Comparison of ENCODE assay signal across 9 mouse cellular contexts in genomic region chr15:78803499-78803900, GRCm38 (mm10). TPM values are rescaled to one million over a fixed set of nuclear protein-coding genes. Genes with fewer than 3 reads are reported as not detected.
A peak's percentile ranks its signal among the peaks of the same experiment; 100 is the strongest.
DNase-seq lines count a peak whose midpoint lies in the region; ATAC-seq and TF ChIP-seq lines count a peak whose summit lies in the region.
"Had no signal": no experiment of that assay in that cellular context is flagged by ENCODE, and none has a peak within 500 bp of the region (broad histone marks: within the 10 kb centered on the region; RNA-seq: fewer than 3 reads in every experiment).

No protein-coding gene starts in this region.

- no peak overlapping the region for H3K27ac ChIP-seq in limb, embryonic 13.5 days
- H3K27ac ChIP-seq in limb, embryonic 10.5 days = no peak overlapping the region
- no peak overlapping the region for H3K27ac ChIP-seq in forebrain, embryonic 13.5 days
- H3K27ac ChIP-seq in intestine, embryonic 15.5 days = peak overlapping the region; percentile 80
- peak overlapping the region; percentile 86 for H3K27ac ChIP-seq in lung, embryonic 15.5 days
- H3K27ac ChIP-seq in thymus, adult 2 months (ENCODE audit: control insufficient read depth, insufficient read depth, low read length) = no peak overlapping the region

- peak overlapping the region; percentile 90; the same call in 1 of the 2 replicates for H3K4me2 ChIP-seq in limb, embryonic 13.5 days (replicated peaks)
- peak overlapping the region; percentile 73; the same call in 1 of the 2 replicates for H3K4me2 ChIP-seq in forebrain, embryonic 13.5 days
- peak overlapping the region; percentile 94 for H3K4me2 ChIP-seq in intestine, embryonic 15.5 days (replicated peaks)
- peak overlapping the region; percentile 96 for H3K4me2 ChIP-seq in lung, embryonic 15.5 days

- H3K4me3 ChIP-seq in limb, embryonic 13.5 days = peak overlapping the region; percentile 62
- H3K4me3 ChIP-seq in limb, embryonic 10.5 days = no peak overlapping the region
- no peak overlapping the region for H3K4me3 ChIP-seq in forebrain, embryonic 13.5 days
- peak overlapping the region; percentile 68; the same call in 1 of the 2 replicates for H3K4me3 ChIP-seq in intestine, embryonic 15.5 days (replicated peaks)
- H3K4me3 ChIP-seq in lung, embryonic 15.5 days = 0 out of 2 replicates have a peak overlapping the region, but pooled peaks have one; percentile 71
- H3K4me3 ChIP-seq in thymus, adult 2 months (ENCODE audit: control insufficient read depth, insufficient read depth, low read length) = no peak overlapping the region

- H3K27me3 ChIP-seq in limb, embryonic 13.5 days = peaks cover 97% of the 10 kb centered on the region
- H3K27me3 ChIP-seq in limb, embryonic 10.5 days (ENCODE audit: low read depth, poor library complexity, severe bottlenecking) = peaks cover 99% of the 10 kb centered on the region
- H3K27me3 ChIP-seq in forebrain, embryonic 13.5 days = peaks cover 61% of the 10 kb centered on the region
- peaks cover 10% of the 10 kb centered on the region; the same call in 1 of the 2 replicates for H3K27me3 ChIP-seq in intestine, embryonic 15.5 days (replicated peaks)
- H3K27me3 ChIP-seq in lung, embryonic 15.5 days = peaks cover 16% of the 10 kb centered on the region
- peaks cover 2% of the 10 kb centered on the region; the same call in 1 of the 2 replicates for H3K27me3 ChIP-seq in thymus, adult 2 months (ENCODE audit: control insufficient read depth, insufficient read depth, low read length)

- H3K9me3 ChIP-seq in limb, embryonic 13.5 days = no peaks in the 10 kb centered on the region
- no peaks in the 10 kb centered on the region for H3K9me3 ChIP-seq in limb, embryonic 10.5 days (replicated peaks)
- no peaks in the 10 kb centered on the region for H3K9me3 ChIP-seq in forebrain, embryonic 13.5 days (replicated peaks)
- H3K9me3 ChIP-seq in intestine, embryonic 15.5 days = no peaks in the 10 kb centered on the region
- H3K9me3 ChIP-seq in lung, embryonic 15.5 days = no peaks in the 10 kb centered on the region

- TF ChIP-seq POLR2A in thymus, adult 2 months (IDR thresholded peaks at IDR 0.05; ENCODE audit: control insufficient read depth, extremely low read depth, insufficient read depth, low read length, poor library complexity) = no peak

- H3K4me1 ChIP-seq in limb, embryonic 13.5 days = peaks cover 33% of the 10 kb centered on the region
- H3K4me1 ChIP-seq in limb, embryonic 10.5 days = peaks cover 42% of the 10 kb centered on the region
- H3K4me1 ChIP-seq in forebrain, embryonic 13.5 days = peaks cover 30% of the 10 kb centered on the region
- peaks cover 42% of the 10 kb centered on the region for H3K4me1 ChIP-seq in intestine, embryonic 15.5 days (replicated peaks)
- peaks cover 60% of the 10 kb centered on the region for H3K4me1 ChIP-seq in lung, embryonic 15.5 days
- H3K4me1 ChIP-seq in thymus, adult 2 months (replicated peaks; ENCODE audit: control insufficient read depth, insufficient read depth, low read length) = peaks cover 21% of the 10 kb centered on the region

- no peak for TF ChIP-seq CTCF in thymus, adult 2 months (IDR thresholded peaks at IDR 0.05; ENCODE audit: borderline replicate concordance, control insufficient read depth, extremely low read depth, insufficient read depth, low read length, poor library complexity)

- 8% methylated on average over 8 of the region's 8 CpGs for WGBS in limb, embryonic 13.5 days
- WGBS in limb, embryonic 10.5 days = 5% methylated on average over 8 of the region's 8 CpGs
- 2% methylated on average over 8 of the region's 8 CpGs for WGBS in forebrain, embryonic 13.5 days
- WGBS in intestine, embryonic 15.5 days = 7% methylated on average over 8 of the region's 8 CpGs
- WGBS in lung, embryonic 15.5 days = 7% methylated on average over 8 of the region's 8 CpGs
- WGBS in thymus, adult 2 months = 60% methylated on average over 8 of the region's 8 CpGs

- ATAC-seq in limb, embryonic 13.5 days (ENCODE audit: low FRiP score, low read depth) = no peak
- ATAC-seq in forebrain, embryonic 13.5 days = peak; percentile 36; the same call in 1 of the 2 replicates
- ATAC-seq in intestine, embryonic 15.5 days = peak; percentile 37
- peak; percentile 44; the same call in 1 of the 2 replicates for ATAC-seq in lung, embryonic 15.5 days (ENCODE audit: borderline replicate concordance, extremely low read depth, low FRiP score, low TSS enrichment)

- H3K36me3 ChIP-seq in limb, embryonic 13.5 days = no peaks in the 10 kb centered on the region
- H3K36me3 ChIP-seq in limb, embryonic 10.5 days = no peaks in the 10 kb centered on the region
- no peaks in the 10 kb centered on the region for H3K36me3 ChIP-seq in forebrain, embryonic 13.5 days (ENCODE audit: poor library complexity, severe bottlenecking)
- H3K36me3 ChIP-seq in intestine, embryonic 15.5 days = no peaks in the 10 kb centered on the region
- no peaks in the 10 kb centered on the region for H3K36me3 ChIP-seq in lung, embryonic 15.5 days
- no peaks in the 10 kb centered on the region for H3K36me3 ChIP-seq in thymus, adult 2 months (ENCODE audit: control insufficient read depth, insufficient read depth, low read length)

- DNase-seq in limb, embryonic 10.5 days (ENCODE audit: low spot score) = no peak
- no peak for DNase-seq in thymus, adult 2 months
- no peak for DNase-seq in thymus, adult 18-20 months
- DNase-seq in spleen, postnatal 36 days (ENCODE audit: low spot score in 2 of 2) = no peak

- no peak overlapping the region for H3K9ac ChIP-seq in limb, embryonic 13.5 days
- H3K9ac ChIP-seq in forebrain, embryonic 13.5 days = no peak overlapping the region
- H3K9ac ChIP-seq in intestine, embryonic 15.5 days = peak overlapping the region; percentile 78; the same call in 1 of the 2 replicates
- no peak overlapping the region for H3K9ac ChIP-seq in lung, embryonic 15.5 days

RNA-seq across cellular contexts. Expression of gene Card10, which starts 0.7 kb away (rescaled TPM):
- polyA plus RNA-seq in limb, embryonic 13.5 days (2015; fragmentation: Nextera tagmentation; extraction: Ambion mirVana) = 3.0 TPM in 2 replicates
- 4.7 and 5.3 TPM in 2 replicates for polyA plus RNA-seq in limb, embryonic 10.5 days (2016; fragmentation: Nextera tagmentation; extraction: Ambion mirVana)
- polyA plus RNA-seq in forebrain, embryonic 13.5 days (2015; fragmentation: Nextera tagmentation; extraction: Ambion mirVana) = 0.92 and 0.93 TPM in 2 replicates
- polyA plus RNA-seq in intestine, embryonic 15.5 days (2015; fragmentation: Nextera tagmentation; extraction: Ambion mirVana) = 6.9 and 7.3 TPM in 2 replicates
- 7.1 and 7.6 TPM in 2 replicates for polyA plus RNA-seq in lung, embryonic 15.5 days (2015; fragmentation: Nextera tagmentation; extraction: Ambion mirVana)
- 12.6 and 13.0 TPM in 2 replicates for polyA plus RNA-seq in thymus, adult 2 months (2012; rRNA removed)

RNA-seq across cellular contexts. Expression of gene Mfng, which starts 30.2 kb away (rescaled TPM):
- polyA plus RNA-seq in limb, embryonic 13.5 days (2015; fragmentation: Nextera tagmentation; extraction: Ambion mirVana) = 14.1 and 15.0 TPM in 2 replicates
- 11.1 and 13.1 TPM in 2 replicates for polyA plus RNA-seq in limb, embryonic 10.5 days (2016; fragmentation: Nextera tagmentation; extraction: Ambion mirVana)
- polyA plus RNA-seq in forebrain, embryonic 13.5 days (2015; fragmentation: Nextera tagmentation; extraction: Ambion mirVana) = 136 and 138 TPM in 2 replicates
- polyA plus RNA-seq in intestine, embryonic 15.5 days (2015; fragmentation: Nextera tagmentation; extraction: Ambion mirVana) = 19.7 and 20.4 TPM in 2 replicates
- polyA plus RNA-seq in lung, embryonic 15.5 days (2015; fragmentation: Nextera tagmentation; extraction: Ambion mirVana) = 42.1 and 45.0 TPM in 2 replicates
- polyA plus RNA-seq in thymus, adult 2 months (2012; rRNA removed) = 97.5 and 110 TPM in 2 replicates
- polyA plus RNA-seq: Patski had no signal

RNA-seq across cellular contexts. Expression of gene Cdc42ep1, which starts 38.9 kb away (rescaled TPM):
- 17.9 and 19.1 TPM in 2 replicates for polyA plus RNA-seq in limb, embryonic 13.5 days (2015; fragmentation: Nextera tagmentation; extraction: Ambion mirVana)
- 18.8 and 22.0 TPM in 2 replicates for polyA plus RNA-seq in limb, embryonic 10.5 days (2016; fragmentation: Nextera tagmentation; extraction: Ambion mirVana)
- 5.0 and 5.5 TPM in 2 replicates for polyA plus RNA-seq in forebrain, embryonic 13.5 days (2015; fragmentation: Nextera tagmentation; extraction: Ambion mirVana)
- polyA plus RNA-seq in intestine, embryonic 15.5 days (2015; fragmentation: Nextera tagmentation; extraction: Ambion mirVana) = 44.0 and 47.5 TPM in 2 replicates
- polyA plus RNA-seq in lung, embryonic 15.5 days (2015; fragmentation: Nextera tagmentation; extraction: Ambion mirVana) = 105 and 109 TPM in 2 replicates
- polyA plus RNA-seq in thymus, adult 2 months (2012; rRNA removed) = 8.1 and 12.5 TPM in 2 replicates

RNA-seq across cellular contexts. Expression of gene Lgals2, which starts 51.8 kb away (rescaled TPM):
- 0.47 and 0.53 TPM in 2 replicates for polyA plus RNA-seq in limb, embryonic 13.5 days (2015; fragmentation: Nextera tagmentation; extraction: Ambion mirVana)
- not detected in 2 replicates for polyA plus RNA-seq in limb, embryonic 10.5 days (2016; fragmentation: Nextera tagmentation; extraction: Ambion mirVana)
- not detected in 2 replicates for polyA plus RNA-seq in forebrain, embryonic 13.5 days (2015; fragmentation: Nextera tagmentation; extraction: Ambion mirVana)
- polyA plus RNA-seq in intestine, embryonic 15.5 days (2015; fragmentation: Nextera tagmentation; extraction: Ambion mirVana) = 1,110 and 1,149 TPM in 2 replicates
- polyA plus RNA-seq in lung, embryonic 15.5 days (2015; fragmentation: Nextera tagmentation; extraction: Ambion mirVana) = 0.69 and 0.72 TPM in 2 replicates
- polyA plus RNA-seq in thymus, adult 2 months (2012; rRNA removed) = 2.9 and 4.8 TPM in 2 replicates

Comparison
In these comparisons a context has a peak if more than half of its experiments do, and no peak if none do; other contexts are left out.
1. H3K4me3 ChIP-seq: peak in limb, embryonic 13.5 days (single experiment), intestine, embryonic 15.5 days (single experiment) and lung, embryonic 15.5 days (single experiment); none in limb, embryonic 10.5 days (single experiment), forebrain, embryonic 13.5 days (single experiment) and thymus, adult 2 months (single experiment).
2. H3K27ac ChIP-seq: peak in intestine, embryonic 15.5 days (single experiment) and lung, embryonic 15.5 days (single experiment); none in limb, embryonic 13.5 days (single experiment), limb, embryonic 10.5 days (single experiment), forebrain, embryonic 13.5 days (single experiment) and thymus, adult 2 months (single experiment).
3. Peak in every context shown above with its lines, with median percentiles within 50 percentile points of each other: H3K4me2 ChIP-seq.